Mouse (Mus musculus): Measurements from ENCODE around the gene Eif3m.

- TF ChIP-seq POLR2A (IDR thresholded peaks at IDR 0.05; ENCODE audit: control insufficient read depth, low read depth, low read length) (no peak), CTCF (IDR thresholded peaks at IDR 0.05; ENCODE audit: control insufficient read depth, insufficient read depth, insufficient replicate concordance, low read depth, low read length) (no peak)
Observed at GRCm38 (mm10) chr2:104996201-104996600, 20.7 kb downstream of the Eif3m start.
